Mouse (Mus musculus): ENCODE data around the gene Vmn1r163. TPM values are rescaled to one million over a fixed set of nuclear protein-coding genes. Genes with fewer than 3 reads are reported as not detected.
"Not testable (repeated sequence)": the region's sequence is repeated elsewhere in the genome, so short reads cannot be mapped to it uniquely, and the experiment has no call there.

Vmn1r163 gene
- total RNA-seq (2021) = not detected

DNA sequence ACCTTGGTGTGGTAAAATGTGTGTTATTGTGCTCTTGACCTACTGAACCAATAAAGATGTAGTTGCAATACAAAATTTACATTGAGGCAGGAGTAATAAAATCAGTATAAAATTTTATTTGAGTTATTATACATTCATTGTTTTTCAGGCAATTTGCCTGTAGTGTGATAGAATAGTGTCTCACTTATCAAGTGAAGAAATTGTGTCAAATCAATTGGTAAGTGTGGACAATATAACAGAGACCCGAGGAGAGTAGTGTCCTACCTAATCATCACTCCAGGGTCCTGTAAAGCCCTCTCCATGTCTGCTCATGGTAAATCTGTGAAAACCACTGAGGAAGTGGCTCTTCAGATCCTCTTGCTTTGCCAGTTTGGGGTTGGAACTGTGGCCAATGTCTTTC lies at the start of gene Vmn1r163:
Gene Vmn1r163 (plus strand): TSS at position 301 of the 400 bp plus-strand sequence.
- not testable (repeated sequence) for DNase-seq

DNA sequence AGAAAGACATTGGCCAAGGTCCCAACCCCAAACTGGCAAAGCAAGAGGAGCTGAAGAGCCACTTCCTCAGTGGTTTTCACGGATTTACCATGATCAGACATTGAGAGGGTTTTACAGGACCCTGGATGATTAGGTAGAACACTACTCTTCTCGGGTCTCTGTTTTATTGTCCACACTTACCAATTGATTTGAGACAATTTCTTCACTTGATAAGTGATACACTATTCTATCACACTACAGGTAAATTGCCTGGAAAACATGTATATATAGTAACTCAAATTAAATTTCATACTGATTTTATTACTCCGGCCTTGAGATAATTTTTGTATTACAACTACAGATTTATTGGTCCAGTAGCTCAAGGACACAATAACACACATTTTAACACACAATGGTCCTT lies 35.5 kb upstream of the Vmn1r163 start, which contains the start of gene Gm4216:
Gene Gm4216 (minus strand): TSS at position 101 of the 400 bp plus-strand sequence.
- DNase-seq = not testable (repeated sequence)

DNA sequence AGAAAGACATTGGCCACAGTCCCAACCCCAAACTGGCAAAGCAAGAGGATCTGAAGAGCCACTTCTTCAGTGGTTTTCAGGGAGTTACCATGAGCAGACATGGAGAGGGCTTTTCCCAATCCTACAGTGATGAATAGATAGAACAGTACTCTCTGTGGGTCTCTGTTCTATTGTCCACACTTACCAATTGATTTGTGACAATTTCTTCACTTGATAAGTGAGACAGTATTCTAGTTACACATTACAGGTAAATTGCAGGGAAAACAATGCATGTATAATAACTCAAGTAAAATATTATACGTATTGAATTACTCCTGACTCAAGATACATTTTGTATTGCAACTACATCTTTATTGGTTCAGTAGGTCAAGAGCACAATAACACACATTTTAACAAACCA lies 12.0 kb downstream of the Vmn1r163 start, which contains the start of gene Gm8720:
Gene Gm8720 (minus strand): TSS at position 101 of the 400 bp plus-strand sequence.
- DNase-seq = not testable (repeated sequence)

Other genes starting within 250 kb of the Vmn1r163 start
- not detected for gene Vmn1r159, start 211.9 kb upstream of the Vmn1r163 start, total RNA-seq (2021)
- gene Vmn1r160, start 184.3 kb upstream of the Vmn1r163 start, total RNA-seq (2021) = not detected
- gene Gm4214, start 70.9 kb upstream of the Vmn1r163 start, total RNA-seq (2021) = not detected
- not detected for gene Gm4216, start 35.6 kb upstream of the Vmn1r163 start, total RNA-seq (2021)
- gene Gm8720, start 11.9 kb downstream of the Vmn1r163 start, total RNA-seq (2021) = not detected
- not detected for gene Gm10662, start 88.9 kb downstream of the Vmn1r163 start, total RNA-seq (2021)
- gene Vmn1r165, start 161.8 kb downstream of the Vmn1r163 start, total RNA-seq (2021) = not detected
- gene Vmn1r166, start 196.1 kb downstream of the Vmn1r163 start, total RNA-seq (2021) = not detected
- gene Gm6902, start 223.4 kb downstream of the Vmn1r163 start, total RNA-seq (2021) = not detected
- gene Nlrp4e, start 245.7 kb downstream of the Vmn1r163 start, total RNA-seq (2021) = not detected